Mouse (Mus musculus): ENCODE data around the gene Rab40b.
A peak's percentile ranks its signal among the peaks of the same experiment; 100 is the strongest.

DNA sequence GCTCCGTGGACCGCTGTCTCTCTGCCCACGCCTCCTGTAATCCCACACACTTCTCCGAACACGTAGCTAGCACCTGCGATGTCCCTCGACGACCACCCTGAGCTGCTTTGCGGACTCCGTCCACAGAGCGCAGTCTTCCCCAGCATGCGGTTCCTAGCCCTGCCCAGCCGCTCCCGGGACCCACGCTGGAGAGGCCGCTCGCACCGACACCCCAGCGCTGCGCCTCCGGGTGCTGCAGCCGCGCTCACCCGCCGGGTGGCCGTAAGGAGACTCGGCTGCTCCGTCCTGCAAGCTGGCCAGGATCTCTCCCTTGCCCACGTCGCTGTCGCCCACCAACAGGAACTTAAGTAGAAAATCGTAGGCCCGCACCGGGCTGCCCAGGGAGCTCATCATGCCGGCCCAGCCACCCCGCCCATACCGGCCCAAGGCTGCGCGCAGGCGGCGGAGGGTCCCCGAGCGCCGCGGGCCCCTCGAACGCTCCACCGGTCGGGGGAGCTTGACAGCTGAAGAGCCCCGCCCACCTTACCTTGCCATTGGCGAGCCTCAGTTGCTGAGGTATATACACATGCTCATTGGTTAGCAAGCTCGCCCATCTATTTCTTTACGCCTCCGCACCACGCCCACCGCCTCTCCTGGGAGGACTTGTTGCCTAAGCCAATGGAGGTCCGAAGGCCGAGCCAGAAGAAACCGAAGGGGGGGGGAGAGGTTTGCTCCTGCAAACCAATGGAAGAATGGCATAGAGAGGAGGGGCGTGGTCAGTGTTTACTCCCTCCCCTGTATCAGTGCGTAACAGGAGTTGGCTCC, at the start of gene Rab40b:
- no peak for TF ChIP-seq CTCF (IDR thresholded peaks at IDR 0.05; ENCODE audit: extremely low read depth, insufficient read length, insufficient replicate concordance, low read depth, low read length)
- TF ChIP-seq POLR2A (IDR thresholded peaks at IDR 0.05; ENCODE audit: low read depth, low read length), result peak; percentile 10; the same call in 1 of the 2 replicates

All from small intestine, adult 2 months (tissue).